Mouse (Mus musculus): ENCODE results near the gene Gm3685. TPM values are rescaled to one million over a fixed set of nuclear protein-coding genes. Genes with fewer than 3 reads are reported as not detected.
"Not testable (repeated sequence)": the region's sequence is repeated elsewhere in the genome, so short reads cannot be mapped to it uniquely, and the experiment has no call there.

Gm3685 gene
- not detected in 2 replicates for polyA plus RNA-seq (2015; fragmentation: Nextera tagmentation; extraction: Ambion mirVana)

GRCm38 (mm10) chr14:7044870-7045269 lies at the start of gene Gm3685:
TSS of gene Gm3685 (minus strand) at chr14:7044970.
- ATAC-seq (ENCODE audit: insufficient read depth, low FRiP score, low read depth); H3K36me3 ChIP-seq; H3K9me3 ChIP-seq; H3K9ac ChIP-seq; H3K4me1 ChIP-seq; H3K4me2 ChIP-seq; H3K27ac ChIP-seq; H3K4me3 ChIP-seq (replicated peaks); H3K27me3 ChIP-seq (replicated peaks): not testable (repeated sequence)
- no CpG with 5 or more reads among the region's 2 CpGs for WGBS

GRCm38 (mm10) chr14:7026781-7027749 lies 17.7 kb downstream of the Gm3685 start, which contains the start of gene Gm10406:
TSS of gene Gm10406 (minus strand) at chr14:7027449.
- H3K4me1 ChIP-seq; ATAC-seq (ENCODE audit: insufficient read depth, low FRiP score, low read depth); H3K27ac ChIP-seq; H3K36me3 ChIP-seq; H3K27me3 ChIP-seq (replicated peaks); H3K9ac ChIP-seq; H3K9me3 ChIP-seq: not testable (repeated sequence)
- Histone ChIP-seq H3K4me3 (replicated peaks) (peak within 1 kb of the TSS; percentile 47), H3K4me2 (peak within 1 kb of the TSS; percentile 85)
- WGBS = 1% methylated on average over 59 of the region's 70 CpGs

DNA sequence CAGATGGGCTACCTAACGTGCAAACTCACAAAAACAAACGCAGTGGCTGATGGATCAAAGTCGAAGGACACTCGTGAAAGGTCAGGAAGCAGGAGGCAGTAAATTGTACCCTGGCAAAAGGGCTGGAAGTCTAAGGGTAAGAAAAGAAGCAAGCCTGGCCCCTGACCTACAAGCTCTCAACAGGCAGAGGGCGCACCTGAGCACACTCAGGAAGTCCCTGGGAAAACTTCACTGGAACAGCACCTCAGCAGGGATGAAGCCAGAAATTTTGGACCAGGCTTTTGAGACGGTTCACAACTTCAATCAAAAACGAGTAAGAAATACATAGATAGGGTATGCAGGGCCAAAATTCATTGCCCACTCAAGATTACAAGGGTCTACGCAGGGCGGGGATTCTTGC lies 18.5 kb downstream of the Gm3685 start:
- not testable (repeated sequence) for H3K4me1 ChIP-seq; H3K27ac ChIP-seq; H3K4me3 ChIP-seq (replicated peaks); H3K4me2 ChIP-seq; H3K9ac ChIP-seq; H3K9me3 ChIP-seq; ATAC-seq (ENCODE audit: insufficient read depth, low FRiP score, low read depth); H3K36me3 ChIP-seq; H3K27me3 ChIP-seq (replicated peaks)
- 7% methylated on average over 9 of the region's 9 CpGs for WGBS

Other genes with a start within 250 kb of the Gm3685 start
- not detected in 2 replicates for gene Gm3642, start 204.7 kb downstream of the Gm3685 start, polyA plus RNA-seq (2015; fragmentation: Nextera tagmentation; extraction: Ambion mirVana)
- gene Gm3667, start 155.0 kb downstream of the Gm3685 start, polyA plus RNA-seq (2015; fragmentation: Nextera tagmentation; extraction: Ambion mirVana) = 0.65 and 0.73 TPM in 2 replicates
- not detected in 2 replicates for gene Gm6356, start 71.2 kb downstream of the Gm3685 start, polyA plus RNA-seq (2015; fragmentation: Nextera tagmentation; extraction: Ambion mirVana)
- gene Gm10406, start 17.5 kb downstream of the Gm3685 start, polyA plus RNA-seq (2015; fragmentation: Nextera tagmentation; extraction: Ambion mirVana) = 0.45 and 0.82 TPM in 2 replicates
- gene Gm3696, start 55.7 kb upstream of the Gm3685 start, polyA plus RNA-seq (2015; fragmentation: Nextera tagmentation; extraction: Ambion mirVana) = 1.2 and 1.3 TPM in 2 replicates
- not detected in 2 replicates for gene Gm6676, start 80.4 kb upstream of the Gm3685 start, polyA plus RNA-seq (2015; fragmentation: Nextera tagmentation; extraction: Ambion mirVana)
- 4.5 and 5.6 TPM in 2 replicates for gene Gm3512, start 129.6 kb upstream of the Gm3685 start, polyA plus RNA-seq (2015; fragmentation: Nextera tagmentation; extraction: Ambion mirVana)
- gene Gm16434, start 149.6 kb upstream of the Gm3685 start, polyA plus RNA-seq (2015; fragmentation: Nextera tagmentation; extraction: Ambion mirVana) = not detected in 2 replicates
- not detected in 2 replicates for gene Gm3727, start 219.7 kb upstream of the Gm3685 start, polyA plus RNA-seq (2015; fragmentation: Nextera tagmentation; extraction: Ambion mirVana)